Mouse (Mus musculus) ovary, postnatal 14 days (tissue): ENCODE data around the gene Nckap5l.

Source experiments
- DNase-seq: peaks from one replicate; pipeline ENCODE4 v3.0.0; 2022; ENCODE audit warnings: low spot score

Nckap5l gene

DNA sequence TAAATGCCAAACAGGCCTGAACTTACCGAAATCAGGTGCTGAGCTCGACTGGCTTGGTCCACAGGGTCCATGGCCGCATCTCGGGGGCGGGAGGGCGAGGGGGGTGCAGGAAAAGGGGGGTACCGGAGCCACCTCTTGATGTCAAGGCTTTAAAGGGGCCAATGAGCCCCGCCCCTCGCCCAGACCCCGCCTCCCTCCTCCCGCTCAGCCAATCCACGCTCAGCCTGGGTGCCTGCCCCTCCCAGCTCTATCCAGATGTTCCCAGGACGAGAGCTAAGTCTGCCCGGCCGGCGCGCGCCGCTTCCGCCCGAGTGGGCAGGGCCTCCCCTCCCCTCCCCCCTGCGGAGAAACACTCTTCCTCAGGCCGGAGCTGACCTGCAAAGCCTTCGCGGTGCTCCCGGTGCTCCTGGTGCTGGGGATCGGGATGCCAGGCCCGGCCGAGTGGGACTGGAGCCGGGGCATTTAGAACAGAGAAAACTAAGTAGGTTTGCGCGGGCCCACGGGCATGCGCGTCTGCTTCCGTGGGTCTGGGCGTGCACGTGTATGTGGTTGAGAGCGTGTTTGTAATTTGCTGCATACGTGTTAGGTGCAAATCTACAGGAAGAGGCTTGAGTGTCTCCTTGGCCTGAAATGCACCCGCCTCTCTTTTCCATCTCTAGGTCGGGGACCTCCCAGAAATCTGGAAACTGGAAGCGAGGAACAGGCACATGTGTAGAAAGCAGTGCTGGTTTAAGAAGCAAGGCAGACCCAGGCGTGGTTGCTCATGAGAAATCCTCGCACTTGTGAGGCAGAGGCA, at the start of gene Nckap5l:
TSS of gene Nckap5l (minus strand) at position 143 of the 796 bp plus-strand sequence.
- peak; percentile 88 for DNase-seq

DNA sequence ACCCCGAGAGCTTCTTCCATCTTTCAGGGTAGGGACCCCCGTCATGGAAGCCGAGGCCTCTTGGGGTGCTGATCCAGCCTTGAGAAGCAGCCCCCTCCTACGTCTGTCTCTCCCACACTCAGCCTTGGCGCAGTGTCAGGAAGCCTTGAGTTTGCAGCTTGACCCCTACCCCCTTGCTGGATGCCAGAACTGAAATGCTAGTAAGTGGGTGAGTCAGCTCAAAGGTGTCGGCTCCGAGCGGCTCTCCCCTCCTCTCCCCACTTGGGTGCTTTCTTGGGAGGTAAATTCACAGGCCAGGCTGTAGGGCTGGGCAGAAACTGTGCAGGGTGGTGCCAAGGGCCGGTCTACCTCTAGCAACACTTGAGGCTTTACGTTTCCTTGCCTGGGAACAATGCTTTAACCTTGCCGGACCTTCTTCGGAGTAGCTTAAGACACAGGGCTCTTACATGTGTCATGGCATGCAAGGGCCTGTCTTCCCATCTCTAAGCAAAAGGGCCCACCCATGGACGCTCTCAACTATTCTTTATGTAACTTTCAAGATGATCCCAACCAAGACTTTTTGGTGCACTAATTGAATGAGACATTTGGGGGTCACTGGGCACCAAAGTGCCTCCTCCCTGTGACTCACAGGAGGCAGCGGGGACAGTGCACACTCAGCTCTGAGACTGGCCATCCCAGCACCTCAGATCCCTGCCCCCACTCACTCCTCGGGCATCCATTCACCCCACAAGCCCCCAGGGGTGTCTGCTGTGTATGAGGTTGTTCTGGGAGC, 48.0 kb upstream of the Nckap5l start:
- peak; percentile 47 for DNase-seq

DNA sequence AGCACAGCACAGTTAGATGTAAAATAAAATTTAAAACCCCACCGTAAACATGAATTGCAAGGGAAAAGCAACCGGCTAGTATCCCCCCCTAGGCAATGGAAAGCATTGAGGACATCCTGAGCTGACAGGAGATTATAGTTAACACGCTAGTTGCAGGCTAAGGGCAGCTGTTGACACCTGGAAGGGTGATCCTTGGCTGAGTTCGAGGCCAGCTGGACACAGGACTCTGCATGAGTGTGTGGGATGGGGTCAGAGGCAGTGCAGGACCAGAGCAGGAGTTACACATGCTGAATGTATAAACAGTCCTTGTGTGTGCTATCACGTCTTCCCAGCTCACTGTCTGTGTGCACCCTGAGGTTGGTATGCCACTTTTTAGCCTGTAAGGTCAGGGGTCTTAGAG, 45.7 kb upstream of the Nckap5l start:
- no peak for DNase-seq

DNA sequence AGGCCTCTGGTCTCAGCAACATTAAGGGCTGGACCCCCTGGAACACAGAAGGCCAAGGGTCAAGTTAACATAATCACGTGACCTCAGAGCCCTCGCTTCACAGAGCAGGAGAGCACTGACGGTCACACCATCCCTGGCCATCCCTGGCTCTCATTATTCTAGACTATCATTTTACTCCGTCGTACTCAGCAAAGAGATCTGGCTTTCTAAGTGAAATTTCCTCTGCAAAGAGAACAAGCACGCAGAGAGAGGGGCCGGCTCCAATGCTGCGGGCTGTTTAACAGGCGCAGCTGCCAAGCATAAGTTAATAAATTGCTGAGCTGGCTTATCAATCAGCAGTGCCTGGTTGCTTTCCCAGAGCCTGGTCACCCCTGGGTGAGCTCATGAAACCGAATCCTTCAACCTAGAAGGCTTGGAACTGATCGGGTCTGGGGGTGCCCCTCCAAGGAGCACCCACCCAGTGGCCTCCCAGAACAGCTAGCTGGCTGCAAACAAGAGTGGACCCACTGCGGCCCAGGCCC, 44.8 kb upstream of the Nckap5l start:
- no peak for DNase-seq

DNA sequence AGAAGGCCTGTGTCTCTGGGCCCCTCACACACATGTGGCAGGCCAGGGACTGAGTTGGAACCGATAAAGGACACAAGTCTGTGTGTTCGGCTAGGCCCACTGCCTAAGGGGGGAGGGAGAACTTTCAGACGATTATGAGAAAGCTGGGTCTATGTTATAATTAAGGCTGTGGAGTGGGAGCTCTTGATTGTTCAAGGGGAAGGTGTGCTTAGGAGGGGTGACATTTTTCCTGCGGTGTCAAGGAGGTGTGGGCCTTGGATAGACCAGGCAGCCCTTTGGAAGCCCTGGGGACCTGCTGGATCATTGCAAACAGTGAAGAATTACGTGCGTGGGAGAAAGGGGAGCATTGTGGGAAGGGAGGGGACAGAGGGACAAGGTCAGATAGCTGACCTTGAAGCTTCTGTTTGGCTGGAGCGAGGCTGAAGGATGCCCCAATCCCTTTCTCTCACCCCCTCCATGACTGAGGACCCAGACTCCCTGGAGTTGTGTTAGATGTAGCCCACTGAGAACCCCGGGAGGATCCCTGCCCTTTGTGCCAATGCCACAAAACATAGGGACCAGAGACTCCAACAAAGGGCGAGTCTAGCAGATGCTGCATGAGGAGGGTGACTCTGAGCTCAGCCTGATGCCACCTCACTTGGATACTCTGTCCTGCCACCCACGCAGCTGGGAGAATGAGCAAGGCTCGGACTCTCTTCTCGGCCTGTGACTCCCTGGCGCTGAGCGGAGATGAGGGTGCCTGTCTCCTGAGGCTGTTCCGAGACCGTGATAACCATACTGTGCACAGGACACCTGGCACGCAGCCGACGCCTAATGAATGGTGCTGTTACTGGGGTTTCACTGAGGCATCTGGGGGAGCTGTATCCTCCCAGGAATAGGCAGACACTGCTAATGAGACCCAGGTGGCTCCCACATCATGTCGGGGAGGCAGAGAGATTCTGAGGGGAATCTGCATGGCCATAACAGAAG, 44.0 kb upstream of the Nckap5l start:
- DNase-seq, result peak; percentile 34

DNA sequence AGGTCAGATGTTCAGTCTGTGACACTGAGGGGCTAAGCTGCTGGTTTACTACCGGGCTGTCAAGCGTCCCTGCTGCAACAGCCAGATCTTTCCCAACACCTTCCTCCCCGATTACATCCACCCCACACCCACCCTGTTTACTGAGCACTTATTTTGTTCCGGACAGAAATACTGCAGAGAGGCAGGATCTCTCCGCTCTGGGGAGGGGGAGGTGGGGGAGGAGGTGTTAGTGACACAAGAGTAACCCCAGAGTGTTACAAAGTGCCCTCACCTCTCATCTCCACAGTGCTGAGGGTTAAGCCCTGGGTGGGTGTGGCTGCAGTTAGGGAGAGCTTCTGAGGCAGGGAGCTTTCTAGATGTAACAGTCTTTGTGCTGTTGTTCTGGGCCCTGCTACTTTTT, 42.8 kb upstream of the Nckap5l start:
- no peak for DNase-seq

DNA sequence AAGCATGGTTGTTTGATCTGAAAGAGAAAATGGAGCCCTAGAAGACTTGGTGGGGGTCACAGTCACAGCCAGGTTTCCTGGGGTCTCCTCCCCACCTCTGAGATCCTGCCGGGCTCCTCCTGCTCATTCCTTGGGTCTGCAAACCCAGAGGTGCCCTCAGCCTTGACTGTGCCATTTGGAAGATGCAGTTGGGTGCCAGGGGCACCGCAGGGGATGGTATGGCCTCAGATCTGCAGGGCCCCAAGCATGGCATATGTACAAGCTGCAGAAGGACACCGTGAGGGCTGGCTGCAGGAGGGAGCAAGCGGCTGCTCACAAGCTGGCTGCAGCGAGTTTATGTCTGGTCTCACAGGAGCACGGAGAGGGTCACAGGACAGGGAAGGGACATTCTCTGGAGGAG, 42.2 kb upstream of the Nckap5l start:
- no peak for DNase-seq

DNA sequence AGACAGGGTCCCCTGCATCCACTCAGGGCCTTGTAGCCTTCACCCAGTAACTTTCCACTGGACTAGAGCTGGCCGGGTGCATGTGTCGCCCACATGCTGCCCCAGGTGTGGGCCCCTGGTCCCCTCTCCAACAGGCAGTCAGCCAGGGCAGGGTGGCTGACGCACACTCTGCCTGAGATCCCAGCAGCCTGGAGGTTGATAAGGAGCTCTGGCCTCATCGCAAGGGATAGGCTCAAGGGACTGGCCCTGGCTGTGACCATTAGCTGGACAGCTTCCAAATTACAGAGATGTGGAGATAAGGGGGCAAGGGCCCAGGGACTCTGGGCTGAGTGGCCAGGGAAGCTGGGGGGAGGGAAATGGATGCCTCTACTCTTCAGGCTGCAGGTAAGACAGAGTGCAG, 41.2 kb upstream of the Nckap5l start:
- no peak for DNase-seq

DNA sequence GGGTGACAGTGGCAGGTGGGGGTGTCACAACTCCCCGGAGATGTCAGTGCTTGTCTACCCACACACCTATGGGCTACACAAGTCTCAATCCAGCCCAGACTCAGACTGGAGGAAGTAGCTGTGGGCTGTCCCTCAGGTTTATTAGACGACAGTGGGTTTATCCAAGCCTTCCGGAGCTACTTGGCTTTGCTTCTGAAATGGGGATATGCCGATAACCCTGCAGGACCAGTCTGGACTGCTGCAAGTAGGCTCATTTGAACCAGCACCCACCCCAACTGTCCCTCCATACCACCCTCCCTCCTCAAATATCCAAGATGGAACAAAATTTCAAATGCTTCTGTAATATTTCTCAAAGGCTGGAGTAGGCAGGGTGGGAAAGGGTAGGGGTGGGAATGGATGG, 40.8 kb upstream of the Nckap5l start:
- no peak for DNase-seq

DNA sequence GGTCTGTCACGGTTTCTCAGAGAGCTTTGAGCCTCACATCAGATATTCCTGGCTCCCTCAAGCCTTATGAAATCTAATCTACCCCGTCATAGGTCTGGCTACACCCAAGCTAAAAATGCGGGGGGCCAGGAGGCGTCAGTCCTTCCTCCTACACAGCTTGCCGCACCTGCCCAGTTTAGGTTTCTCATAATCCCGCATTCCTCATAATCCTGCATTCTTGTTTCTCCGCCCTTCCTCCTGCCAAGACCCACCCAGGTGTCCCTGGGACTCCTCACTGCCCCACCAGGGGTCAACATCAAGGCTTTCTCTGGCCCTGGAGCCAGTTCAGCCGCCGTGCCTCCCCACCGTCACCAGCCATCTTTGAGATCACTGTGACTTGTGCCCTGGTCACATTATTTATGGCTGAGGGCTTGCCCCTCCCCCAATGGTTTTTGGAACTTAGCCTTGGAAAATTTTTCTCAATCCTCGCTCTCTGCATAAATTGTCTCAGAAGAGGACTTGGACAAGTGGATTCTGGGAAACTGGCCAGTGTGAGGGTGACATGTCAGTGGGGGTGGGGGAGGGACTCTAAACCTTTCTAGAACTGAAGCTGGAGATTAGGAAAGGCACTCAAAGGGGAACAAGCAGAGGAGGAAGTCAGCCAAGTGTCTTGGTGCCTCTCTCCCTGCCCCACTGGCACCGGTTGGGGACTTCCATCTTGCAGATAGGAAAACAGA, 40.1 kb upstream of the Nckap5l start:
- peak; percentile 53 for DNase-seq

DNA sequence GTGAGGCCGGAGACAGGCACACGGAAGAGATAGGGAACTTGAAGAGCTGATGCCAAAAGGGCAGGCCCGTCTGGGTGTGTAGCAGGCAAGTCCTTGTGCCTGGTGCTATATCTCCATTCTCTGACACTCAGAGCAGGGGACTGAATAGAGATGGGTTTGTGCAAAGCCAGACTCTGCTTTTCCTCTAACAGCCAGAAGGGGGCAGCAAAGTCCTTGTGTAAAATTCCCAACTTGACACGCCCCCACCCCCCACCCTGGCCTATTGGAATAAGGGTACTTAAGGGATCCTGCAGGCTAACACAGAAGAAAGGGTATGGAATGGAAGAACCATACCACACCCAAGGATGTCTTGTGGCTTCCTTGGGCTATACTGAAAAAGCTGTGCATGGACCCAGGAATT, 39.5 kb upstream of the Nckap5l start:
- DNase-seq, result no peak

DNA sequence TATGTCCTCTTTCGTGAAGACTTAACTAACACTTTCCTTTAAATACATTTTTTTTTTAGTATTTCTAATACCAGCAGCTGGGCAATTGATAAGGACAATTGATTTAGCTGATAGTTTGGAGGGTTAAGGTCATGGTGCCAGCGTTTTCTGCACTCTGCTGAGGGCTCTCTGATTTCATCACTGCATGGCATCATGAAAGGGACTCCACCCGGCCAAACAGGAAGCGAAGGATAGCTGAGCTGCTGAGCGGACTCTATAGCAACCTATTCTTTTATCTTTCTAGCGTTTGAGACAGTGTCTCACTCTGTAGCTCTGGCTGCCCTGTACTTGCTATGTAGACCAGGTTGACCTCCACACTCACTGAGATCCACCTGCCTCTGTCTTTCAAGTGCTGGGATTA, 27.2 kb upstream of the Nckap5l start:
- no peak for DNase-seq

DNA sequence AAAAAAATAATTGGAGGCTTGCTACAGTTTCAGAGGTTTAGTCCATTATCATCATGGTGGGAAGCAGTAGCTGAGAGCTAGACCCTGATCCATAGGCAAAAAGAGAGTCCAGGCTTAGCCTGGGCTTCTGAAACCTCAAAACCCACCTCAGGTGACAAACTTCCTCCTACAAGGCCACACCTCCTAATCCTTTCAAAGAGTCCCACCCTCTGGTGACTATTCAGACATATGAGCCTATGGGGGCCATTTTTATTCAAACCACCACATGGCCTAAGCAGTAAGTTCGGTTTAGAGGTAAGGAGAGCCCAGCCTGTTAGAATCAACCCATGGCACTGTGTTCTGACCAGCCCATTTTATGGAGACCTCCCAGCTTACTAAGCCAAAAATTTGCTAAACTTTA, 18.3 kb upstream of the Nckap5l start:
- no peak for DNase-seq

DNA sequence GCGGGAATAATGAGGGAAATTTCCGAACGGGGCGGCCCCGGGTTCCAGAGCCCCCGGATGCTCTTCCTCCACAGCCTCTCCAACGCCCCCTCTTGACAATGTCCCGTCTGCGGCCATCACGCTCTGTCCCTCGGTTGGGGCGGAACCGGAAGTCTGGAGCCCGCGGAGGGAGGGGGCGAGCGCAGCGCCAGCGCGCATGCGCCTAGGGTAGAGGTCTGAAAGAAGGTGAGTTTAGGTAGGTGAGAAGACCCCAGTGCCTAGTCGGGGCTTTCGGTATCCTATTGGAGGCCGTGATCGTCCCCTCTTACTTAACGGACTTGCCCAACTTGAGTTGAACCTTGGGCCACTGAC, 17.0 kb upstream of the Nckap5l start, which contains the start of gene Bcdin3d:
TSS of gene Bcdin3d (minus strand) at position 155 of the 351 bp plus-strand sequence.
- peak; percentile 87 for DNase-seq

DNA sequence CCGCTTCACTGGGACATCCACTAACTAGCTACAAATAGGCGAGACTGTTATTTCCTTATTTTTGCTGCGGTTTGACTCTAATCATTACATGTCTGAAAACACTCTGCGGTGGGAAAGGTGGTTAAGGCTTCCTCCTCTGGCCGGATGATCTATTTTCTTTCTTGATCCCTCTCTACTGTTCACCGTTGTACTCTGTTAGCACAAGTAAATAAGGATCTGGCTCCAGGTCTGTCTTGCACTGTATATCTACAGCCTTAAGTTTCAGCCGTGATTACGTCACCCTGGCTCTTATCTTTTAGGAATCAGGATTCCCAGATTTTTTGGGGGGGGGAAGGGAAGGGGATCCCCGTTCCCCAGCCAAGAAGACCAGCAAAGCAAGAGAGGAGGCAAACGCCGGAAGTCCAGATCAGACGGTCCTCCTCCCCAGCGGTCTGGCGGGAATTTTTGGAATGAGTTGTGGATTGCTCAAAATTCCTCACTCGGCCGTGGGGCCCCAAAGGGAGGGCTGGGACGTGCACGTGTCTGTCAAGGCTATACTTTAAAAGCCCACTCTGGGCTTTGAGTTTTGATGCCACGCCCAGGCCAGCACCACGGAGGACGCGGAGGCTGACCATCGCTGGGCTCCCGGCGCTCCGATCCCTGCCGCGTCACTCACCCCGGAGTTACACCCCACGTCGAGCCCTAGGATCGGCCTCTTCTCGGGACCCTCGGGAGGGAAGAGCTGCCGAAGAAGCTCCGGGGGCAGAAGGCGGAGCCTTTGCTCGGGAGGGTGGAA, 16.4 kb upstream of the Nckap5l start:
- DNase-seq, result peak; percentile 45

DNA sequence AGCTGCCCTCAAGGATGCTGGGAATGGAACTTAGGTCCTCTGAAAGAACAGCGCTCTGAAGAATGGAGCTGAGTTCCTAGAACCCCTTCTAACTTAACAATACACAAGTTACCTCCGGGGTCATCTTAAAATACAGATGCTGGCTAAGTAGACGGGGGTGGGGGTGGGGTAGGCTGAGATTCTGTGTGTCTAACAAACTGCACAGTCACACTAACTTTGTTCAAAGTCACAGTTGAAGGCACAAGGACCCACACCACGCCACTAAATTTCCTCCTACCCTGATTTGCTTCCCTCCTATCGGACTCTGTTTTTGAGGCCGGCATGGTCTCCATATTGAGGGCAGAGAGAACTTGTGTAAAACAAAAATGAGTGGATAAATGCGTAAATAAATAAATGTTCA, 15.4 kb upstream of the Nckap5l start:
- DNase-seq, result no peak

DNA sequence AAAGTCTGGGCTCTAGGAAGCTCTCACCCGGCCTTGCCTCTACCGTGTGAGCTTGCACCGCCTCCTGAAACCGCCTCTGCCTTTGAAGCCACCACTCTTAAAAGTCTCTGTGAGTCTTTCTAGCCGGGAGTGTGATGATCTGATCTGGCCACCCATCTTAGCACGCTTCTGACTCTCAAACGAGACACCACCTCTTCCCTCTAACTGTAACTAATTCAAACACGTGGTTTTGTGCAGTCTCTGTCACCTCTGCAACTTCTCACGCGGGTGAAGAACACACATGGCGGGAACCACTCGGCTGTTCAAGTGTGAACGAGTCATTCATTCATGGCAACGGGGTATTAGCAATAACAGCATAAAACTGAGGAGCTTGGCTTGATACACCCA, 14.1 kb upstream of the Nckap5l start:
- no peak for DNase-seq

DNA sequence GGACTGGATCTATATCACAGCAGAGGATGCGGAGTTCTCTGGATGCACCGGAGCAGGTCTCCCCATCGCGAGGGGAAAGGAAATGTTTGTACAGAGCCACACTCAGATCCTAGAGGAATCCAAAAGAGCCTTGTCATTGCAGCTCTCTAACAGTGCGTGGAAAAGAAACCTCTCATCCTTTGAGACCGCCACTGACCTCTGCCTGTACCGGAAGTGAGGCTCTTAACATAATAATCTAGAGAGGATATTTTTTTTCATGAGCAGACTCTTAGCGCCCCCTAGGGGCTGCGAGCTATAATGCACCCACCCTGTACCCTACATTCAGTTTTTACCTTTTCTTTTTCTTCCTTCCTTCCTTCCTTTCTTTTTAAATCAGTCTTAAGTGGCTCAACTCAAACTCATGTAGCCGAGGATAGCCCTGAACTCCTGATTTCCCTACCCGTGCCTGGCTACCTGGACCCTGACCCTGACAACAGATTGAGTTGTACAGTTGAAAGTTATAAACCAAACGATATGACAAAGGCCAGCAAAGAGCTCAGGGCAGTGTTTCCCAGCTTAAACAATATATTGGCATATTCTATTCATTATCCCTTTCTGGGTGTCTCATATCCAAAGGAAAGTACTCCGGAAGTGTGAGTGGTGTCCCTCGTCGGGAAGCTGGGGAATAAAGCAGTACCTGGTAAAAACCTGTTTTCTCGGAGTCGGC, 13.6 kb upstream of the Nckap5l start:
- DNase-seq, result peak; percentile 42

DNA sequence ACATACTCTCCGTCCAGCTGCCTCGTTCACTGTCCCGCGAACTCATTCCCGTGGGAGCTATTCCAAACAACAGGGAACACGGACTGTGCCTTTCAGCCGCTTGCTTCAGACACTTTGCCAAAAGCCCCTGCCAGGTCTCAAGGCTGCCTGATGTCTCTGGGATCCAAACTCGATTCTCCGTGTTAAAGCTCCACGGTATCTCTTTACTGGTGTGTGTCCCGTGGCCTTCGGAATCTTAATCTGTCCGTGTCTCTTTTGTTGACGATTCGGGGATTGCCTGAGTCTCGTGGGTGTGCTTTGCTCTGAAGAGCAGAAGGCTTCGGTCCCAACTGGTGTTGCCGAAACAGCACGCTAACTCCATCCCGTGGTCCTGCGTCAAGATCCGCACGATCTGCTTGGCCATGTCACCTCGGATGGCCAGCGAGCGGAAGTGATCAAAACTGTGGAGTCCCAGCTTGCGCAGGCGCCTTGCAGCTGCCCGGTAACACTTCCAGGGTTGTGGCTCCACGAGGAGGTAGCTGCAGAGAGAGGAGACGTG, 12.7 kb upstream of the Nckap5l start:
- DNase-seq, result no peak

DNA sequence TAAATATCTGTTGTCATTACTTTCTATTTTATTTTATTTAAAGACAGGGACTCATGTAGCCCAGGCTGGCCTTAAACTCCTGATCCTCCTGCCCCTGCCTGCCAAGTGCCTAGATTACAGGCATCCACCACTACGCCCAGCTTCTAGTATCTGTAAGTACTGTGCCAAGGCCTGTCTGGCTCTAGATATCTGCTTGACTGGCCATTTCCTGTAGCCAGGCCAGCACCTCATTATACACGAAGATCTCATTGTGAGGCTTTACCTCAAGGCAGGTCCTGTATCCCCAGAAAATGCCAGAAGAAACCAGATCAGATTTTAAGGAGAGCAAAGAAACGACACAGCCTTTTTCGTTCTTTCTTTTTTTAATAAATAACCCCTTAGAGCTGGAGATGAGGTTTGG, 12.2 kb upstream of the Nckap5l start:
- DNase-seq, result no peak
